22 mouse cellular contexts compared by ENCODE assay signal in the genomic region with DNA sequence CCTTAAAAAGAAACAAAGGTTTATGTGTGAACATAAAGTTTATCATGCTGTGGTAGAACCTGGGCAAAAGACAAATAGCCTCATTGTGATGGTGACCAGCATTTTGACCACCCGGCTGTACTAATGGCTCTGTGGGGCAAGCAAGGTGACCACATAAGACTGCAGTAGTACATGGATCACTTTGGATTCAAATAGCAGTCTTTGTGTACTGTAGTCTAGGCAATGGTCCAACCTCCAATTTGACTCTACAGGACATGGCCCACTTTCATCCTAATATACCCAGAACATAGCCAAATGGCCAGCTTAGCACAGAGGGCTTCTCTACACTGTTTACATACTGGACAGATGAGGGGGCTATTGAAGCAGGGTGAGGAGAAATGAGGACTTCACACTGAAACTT.
DNase-seq lines count a peak whose midpoint lies in the region; ATAC-seq lines count a peak whose summit lies in the region.
"Had no signal": no experiment of that assay in that cellular context is flagged by ENCODE, and none has a peak within 500 bp of the region (broad histone marks: within the 10 kb centered on the region; RNA-seq: fewer than 3 reads in every experiment).

No protein-coding gene starts in this region.

- H3K9me3 ChIP-seq in limb, embryonic 13.5 days: no peaks in the 10 kb centered on the region
- H3K9me3 ChIP-seq in limb, embryonic 10.5 days (replicated peaks): no peaks in the 10 kb centered on the region
- H3K9me3 ChIP-seq: embryonic facial prominence, embryonic 15.5 days; liver, embryonic 13.5 days; neural tube, embryonic 12.5 days had no signal

- peaks cover 11% of the 10 kb centered on the region; the same call in 1 of the 2 replicates for H3K4me1 ChIP-seq in limb, embryonic 13.5 days
- H3K4me1 ChIP-seq in limb, embryonic 10.5 days: no peaks in the 10 kb centered on the region
- H3K4me1 ChIP-seq: embryonic facial prominence, embryonic 15.5 days; liver, embryonic 13.5 days; neural tube, embryonic 12.5 days had no signal

- H3K9ac ChIP-seq in limb, embryonic 13.5 days: no peak overlapping the region
- H3K9ac ChIP-seq: embryonic facial prominence, embryonic 15.5 days; liver, embryonic 13.5 days; lung, embryonic 14.5 days; neural tube, embryonic 12.5 days had no signal

- no peaks in the 10 kb centered on the region for H3K36me3 ChIP-seq in limb, embryonic 13.5 days
- no peaks in the 10 kb centered on the region for H3K36me3 ChIP-seq in limb, embryonic 10.5 days
- H3K36me3 ChIP-seq: embryonic facial prominence, embryonic 15.5 days; liver, embryonic 13.5 days; neural tube, embryonic 12.5 days had no signal

- DNase-seq in cerebellum, postnatal 4 days (ENCODE audit: low spot score in 2 of 2): no peak
- no peak for DNase-seq in limb, embryonic 10.5 days (ENCODE audit: low spot score)
- peak; percentile 87 for DNase-seq in cerebellum, adult 9-11 months
- DNase-seq in retina, embryonic 14.5 days (ENCODE audit: low spot score): peak; percentile 49
- no peak for DNase-seq in liver
- DNase-seq in ovary, adult 18-20 months (ENCODE audit: low spot score): no peak
- DNase-seq: adrenal gland, postnatal 25 days; gastrocnemius, postnatal 10 days; heart, adult 18-20 months; heart, postnatal 36 days; kidney, adult 11 months; liver, embryonic 13.5 days; lung, embryonic 14.5 days; lung, postnatal 36 days; right cerebral cortex, postnatal 14 days; spleen, adult 18-20 months; thymus, postnatal 4 days had no signal

- no peak overlapping the region for H3K4me3 ChIP-seq in limb, embryonic 13.5 days
- H3K4me3 ChIP-seq in limb, embryonic 10.5 days: no peak overlapping the region
- H3K4me3 ChIP-seq: embryonic facial prominence, embryonic 15.5 days; liver, embryonic 13.5 days; neural tube, embryonic 12.5 days had no signal

- H3K4me2 ChIP-seq in limb, embryonic 13.5 days (replicated peaks): no peak overlapping the region
- H3K4me2 ChIP-seq: embryonic facial prominence, embryonic 15.5 days; liver, embryonic 13.5 days; lung, embryonic 14.5 days; neural tube, embryonic 12.5 days had no signal

- H3K27ac ChIP-seq in limb, embryonic 13.5 days: no peak overlapping the region
- no peak overlapping the region for H3K27ac ChIP-seq in limb, embryonic 10.5 days
- H3K27ac ChIP-seq: embryonic facial prominence, embryonic 15.5 days; kidney, postnatal 0 days; liver, embryonic 13.5 days; neural tube, embryonic 12.5 days had no signal

- ATAC-seq in cerebellum, adult (ENCODE audit: insufficient number of reproducible peaks, low FRiP score, low TSS enrichment): peak; percentile 95
- peak; percentile 54; the same call in 1 of the 2 replicates for ATAC-seq in limb, embryonic 13.5 days (ENCODE audit: low FRiP score, low read depth)

- 75% methylated on average over 1 of the region's 1 CpGs for WGBS in limb, embryonic 13.5 days
- WGBS in limb, embryonic 10.5 days: 93% methylated on average over 1 of the region's 1 CpGs

- no peaks in the 10 kb centered on the region for H3K27me3 ChIP-seq in limb, embryonic 13.5 days
- no peaks in the 10 kb centered on the region for H3K27me3 ChIP-seq in limb, embryonic 10.5 days (ENCODE audit: low read depth, poor library complexity, severe bottlenecking)
- H3K27me3 ChIP-seq: embryonic facial prominence, embryonic 15.5 days; liver, embryonic 13.5 days; neural tube, embryonic 12.5 days had no signal

Comparison
In these comparisons a context has a peak if more than half of its experiments do, and no peak if none do; other contexts are left out.
1. DNase-seq: peak in cerebellum, adult 9-11 months (single experiment) and retina, embryonic 14.5 days (single experiment); none in cerebellum, postnatal 4 days (0 of 2), limb, embryonic 10.5 days (single experiment), liver (single experiment) and ovary, adult 18-20 months (single experiment).